Comparison of ENCODE assay signal across 19 mouse cellular contexts in the genomic region with DNA sequence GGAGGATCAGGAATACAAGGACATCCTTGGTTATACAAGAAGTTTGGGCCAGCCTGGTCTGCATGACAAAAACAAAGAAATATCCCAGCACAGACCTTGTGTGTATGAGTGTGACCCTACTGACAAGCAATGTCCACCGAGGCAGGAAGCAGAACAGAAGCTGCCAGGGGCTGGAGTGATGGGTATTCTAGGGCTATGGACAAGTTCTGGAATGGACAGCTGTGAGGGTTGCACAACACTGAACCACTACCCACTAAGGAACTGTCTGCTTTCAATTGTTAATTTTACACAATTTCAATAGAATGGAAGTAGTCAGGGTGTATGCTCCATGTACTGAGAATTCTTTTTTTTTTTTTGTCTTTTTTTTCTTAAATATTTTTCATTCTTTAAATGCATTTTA.
"Had no signal": no experiment of that assay in that cellular context is flagged by ENCODE, and none has a peak within 500 bp of the region (broad histone marks: within the 10 kb centered on the region; RNA-seq: fewer than 3 reads in every experiment).

No protein-coding gene starts in this region.

- DNase-seq: lung, adult 18-20 months; lung, embryonic 14.5 days; lung, postnatal 10 days; lung, postnatal 4 days; midbrain, embryonic 14.5 days; right cerebral cortex, postnatal 14 days; thymus, adult 18-20 months; thymus, postnatal 14 days; thymus, postnatal 36 days had no signal

- ATAC-seq: liver, embryonic 12.5 days; midbrain, embryonic 16.5 days had no signal

- H3K27ac ChIP-seq: liver, embryonic 12.5 days; liver, embryonic 14.5 days; midbrain, embryonic 10.5 days; midbrain, embryonic 12.5 days; neural tube, embryonic 13.5 days; neural tube, embryonic 15.5 days; stomach, embryonic 15.5 days; stomach, postnatal 0 days had no signal

- H3K9ac ChIP-seq: liver, embryonic 12.5 days; liver, embryonic 14.5 days; lung, embryonic 14.5 days; midbrain, embryonic 12.5 days; neural tube, embryonic 13.5 days; neural tube, embryonic 15.5 days; stomach, embryonic 15.5 days had no signal

- H3K36me3 ChIP-seq: stomach, embryonic 15.5 days had no signal

- H3K4me1 ChIP-seq: liver, embryonic 12.5 days; midbrain, embryonic 10.5 days; midbrain, embryonic 12.5 days; neural tube, embryonic 13.5 days; neural tube, embryonic 15.5 days; stomach, embryonic 15.5 days had no signal

- H3K4me3 ChIP-seq: liver, embryonic 12.5 days; midbrain, embryonic 10.5 days; midbrain, embryonic 12.5 days; myocyte; neural tube, embryonic 13.5 days; neural tube, embryonic 15.5 days; stomach, embryonic 15.5 days had no signal

- H3K9me3 ChIP-seq: liver, embryonic 12.5 days; midbrain, embryonic 10.5 days; midbrain, embryonic 12.5 days; neural tube, embryonic 13.5 days; neural tube, embryonic 15.5 days; stomach, embryonic 15.5 days had no signal

- H3K27me3 ChIP-seq: liver, embryonic 12.5 days; midbrain, embryonic 12.5 days; neural tube, embryonic 13.5 days; neural tube, embryonic 15.5 days; stomach, embryonic 15.5 days had no signal
